Comparison of ENCODE assay signal across 9 mouse cellular contexts in the genomic region with DNA sequence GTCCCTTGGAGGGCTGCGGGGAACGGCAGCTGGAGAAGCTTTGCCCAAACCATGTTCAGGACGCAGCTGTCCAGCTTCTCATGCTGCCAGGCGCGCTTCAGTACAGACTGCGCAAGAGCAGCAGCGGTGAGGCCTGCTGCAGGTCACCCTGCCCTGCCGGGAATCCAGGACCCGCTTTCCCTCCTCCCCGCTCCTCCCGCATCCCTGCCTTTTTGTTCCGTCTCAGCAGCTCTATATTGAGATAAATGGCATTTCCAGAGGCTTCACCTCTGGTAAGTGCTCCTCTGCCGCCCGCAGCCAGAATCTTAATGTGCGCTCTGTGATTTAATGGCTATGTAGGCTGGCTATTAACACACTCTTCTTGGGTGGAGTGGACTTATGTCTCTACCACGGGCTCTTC. TPM values are rescaled to one million over a fixed set of nuclear protein-coding genes. Genes with fewer than 3 reads are reported as not detected.
DNase-seq lines count a peak whose midpoint lies in the region; ATAC-seq and TF ChIP-seq lines count a peak whose summit lies in the region.
"Had no signal": no experiment of that assay in that cellular context is flagged by ENCODE, and none has a peak within 500 bp of the region (broad histone marks: within the 10 kb centered on the region; RNA-seq: fewer than 3 reads in every experiment).

No protein-coding gene starts in this region.

- no peak for TF ChIP-seq POLR2A in brain, embryonic 14.5 days (IDR thresholded peaks at IDR 0.05; ENCODE audit: borderline replicate concordance, extremely low read depth, insufficient read depth, insufficient read length, poor library complexity, severe bottlenecking)

- peaks cover 5% of the 10 kb centered on the region for H3K4me1 ChIP-seq in hindbrain, embryonic 11.5 days (replicated peaks; ENCODE audit: control insufficient read depth, insufficient read depth, low read length)
- H3K4me1 ChIP-seq in midbrain, embryonic 16.5 days (ENCODE audit: control insufficient read depth, insufficient read depth, low read length): peaks cover 14% of the 10 kb centered on the region

- peak; percentile 58 for DNase-seq in gastrocnemius, adult 2 months
- DNase-seq in gastrocnemius, adult 18-20 months (ENCODE audit: low spot score): no peak
- peak; percentile 68 for DNase-seq in brain, embryonic 14.5 days (ENCODE audit: low read depth)
- peak; percentile 55 for DNase-seq in hindbrain, embryonic 11.5 days (ENCODE audit: low spot score)
- no peak for DNase-seq in testis, postnatal 10 days (ENCODE audit: low spot score)
- DNase-seq in testis, postnatal 14 days (ENCODE audit: low spot score): no peak
- no peak for DNase-seq in urinary bladder, adult 2 months (ENCODE audit: low spot score)

- no peaks in the 10 kb centered on the region for H3K9me3 ChIP-seq in hindbrain, embryonic 11.5 days (ENCODE audit: control insufficient read depth, low read length)
- no peaks in the 10 kb centered on the region for H3K9me3 ChIP-seq in midbrain, embryonic 16.5 days (replicated peaks; ENCODE audit: control insufficient read depth, low read length, poor library complexity, severe bottlenecking)

- H3K27ac ChIP-seq in gastrocnemius, adult 2 months: peak overlapping the region; percentile 66
- H3K27ac ChIP-seq in hindbrain, embryonic 11.5 days (ENCODE audit: low read depth, low read length): peak overlapping the region; percentile 67
- peak overlapping the region; percentile 67 for H3K27ac ChIP-seq in midbrain, embryonic 16.5 days (ENCODE audit: low read length)
- H3K27ac ChIP-seq: left cerebral cortex, adult 2 months had no signal

- H3K9ac ChIP-seq in hindbrain, embryonic 11.5 days (ENCODE audit: low read depth, low read length): 0 out of 2 replicates have a peak overlapping the region, but pooled peaks have one; percentile 32
- no peak overlapping the region for H3K9ac ChIP-seq in midbrain, embryonic 16.5 days (ENCODE audit: low read depth, low read length)

- peak overlapping the region; percentile 5; the same call in 1 of the 2 replicates for H3K4me2 ChIP-seq in hindbrain, embryonic 11.5 days (replicated peaks; ENCODE audit: low read depth, low read length)
- H3K4me2 ChIP-seq in midbrain, embryonic 16.5 days (ENCODE audit: low read length): peak overlapping the region; percentile 10

- intact Hi-C loops in gastrocnemius, adult 2 months (cut with DNase I): no loop called here

- ATAC-seq in hindbrain, embryonic 11.5 days (ENCODE audit: low FRiP score): peak; percentile 73
- peak; percentile 72 for ATAC-seq in midbrain, embryonic 16.5 days

- no peaks in the 10 kb centered on the region for H3K36me3 ChIP-seq in hindbrain, embryonic 11.5 days (ENCODE audit: control insufficient read depth, insufficient read depth, low read length)
- no peaks in the 10 kb centered on the region for H3K36me3 ChIP-seq in midbrain, embryonic 16.5 days (ENCODE audit: control insufficient read depth, insufficient read depth, low read length)

- TF ChIP-seq CTCF in gastrocnemius, adult 2 months (IDR thresholded peaks at IDR 0.05): no peak
- TF ChIP-seq CTCF in brain, embryonic 14.5 days (IDR thresholded peaks at IDR 0.05; ENCODE audit: borderline replicate concordance, extremely low read depth, insufficient read depth, insufficient read length): no peak

- WGBS in hindbrain, embryonic 11.5 days: 28% methylated on average over 16 of the region's 16 CpGs
- 27% methylated on average over 16 of the region's 16 CpGs for WGBS in midbrain, embryonic 16.5 days

- no peaks in the 10 kb centered on the region for H3K27me3 ChIP-seq in hindbrain, embryonic 11.5 days (ENCODE audit: control insufficient read depth, insufficient read depth, low read length)
- no peaks in the 10 kb centered on the region for H3K27me3 ChIP-seq in midbrain, embryonic 16.5 days (ENCODE audit: control insufficient read depth, insufficient read depth, low read depth, low read length)

- H3K4me3 ChIP-seq in gastrocnemius, adult 2 months: peak overlapping the region; percentile 41
- no peak overlapping the region for H3K4me3 ChIP-seq in hindbrain, embryonic 11.5 days (ENCODE audit: low read depth, low read length)
- no peak overlapping the region for H3K4me3 ChIP-seq in midbrain, embryonic 16.5 days (ENCODE audit: low read depth, low read length)
- H3K4me3 ChIP-seq: left cerebral cortex, adult 2 months had no signal

RNA-seq across cellular contexts. Expression of gene Alox5ap, which starts 5.5 kb away (rescaled TPM):
- total RNA-seq in gastrocnemius, adult 2 months (2021): 1 to 10 TPM; 4.1 to 5.1 TPM
- 1 to 10 TPM; 5.3 to 6.7 TPM for total RNA-seq in gastrocnemius, adult 18-20 months (2021)
- polyA plus RNA-seq in brain, embryonic 14.5 days (2012; rRNA removed): 11.4 and 12.7 TPM in 2 replicates
- polyA plus RNA-seq in hindbrain, embryonic 11.5 days (2014; fragmentation: Nextera tagmentation; extraction: Ambion mirVana): 5.6 and 6.9 TPM in 2 replicates
- polyA plus RNA-seq in midbrain, embryonic 16.5 days (2015; fragmentation: Nextera tagmentation; extraction: Ambion mirVana): 9.3 and 12.6 TPM in 2 replicates
- 35.2 and 36.0 TPM in 2 replicates for polyA plus RNA-seq in urinary bladder, adult 2 months (2012; rRNA removed)

Comparison
In these comparisons a context has a peak if more than half of its experiments do, and no peak if none do; other contexts are left out.
1. DNase-seq: peak in gastrocnemius, adult 2 months (single experiment), brain, embryonic 14.5 days (single experiment) and hindbrain, embryonic 11.5 days (single experiment); none in gastrocnemius, adult 18-20 months (single experiment), testis, postnatal 10 days (single experiment), testis, postnatal 14 days (single experiment) and urinary bladder, adult 2 months (single experiment).
2. Peak in every context shown above with its lines, with median percentiles within 50 percentile points of each other: H3K27ac ChIP-seq.